Mouse (Mus musculus): ENCODE results near the gene Gpr18. TPM values are rescaled to one million over a fixed set of nuclear protein-coding genes. Genes with fewer than 3 reads are reported as not detected.

The Gpr18 gene
- polyA plus RNA-seq, 1 experiment from 2014 or later, result 0.11 TPM

- ATAC-seq (ENCODE audit: low read depth), result no peak
- no peaks in the 10 kb centered on the region for H3K4me1 ChIP-seq (ENCODE audit: control insufficient read depth, insufficient read depth, low read length)
- H3K36me3 ChIP-seq (ENCODE audit: control insufficient read depth, insufficient read depth, low read length), result no peaks in the 10 kb centered on the region
- H3K27ac ChIP-seq (replicated peaks; ENCODE audit: low read depth, low read length), result no peak overlapping the region
- H3K4me3 ChIP-seq (ENCODE audit: low read depth, low read length), result no peak overlapping the region
- DNase-seq (ENCODE audit: low spot score), result no peak
- H3K4me2 ChIP-seq (ENCODE audit: low read depth, low read length), result no peak overlapping the region
- no peak overlapping the region for H3K9ac ChIP-seq (ENCODE audit: low read depth, low read length)
- H3K27me3 ChIP-seq (replicated peaks; ENCODE audit: control insufficient read depth, insufficient read depth, low read length), result no peaks in the 10 kb centered on the region
- H3K9me3 ChIP-seq (ENCODE audit: control insufficient read depth, low read length), result no peaks in the 10 kb centered on the region
- 70% methylated on average over 6 of the region's 6 CpGs for WGBS
These were observed 19.2 kb downstream of the Gpr18 start for GRCm38 (mm10) chr14:121896126-121897090.

- Histone ChIP-seq H3K4me3 (ENCODE audit: low read depth, low read length) (no peak overlapping the region), H3K4me1 (ENCODE audit: control insufficient read depth, insufficient read depth, low read length) (no peaks in the 10 kb centered on the region), H3K27ac (replicated peaks; ENCODE audit: low read depth, low read length) (no peak overlapping the region), H3K9ac (ENCODE audit: low read depth, low read length) (no peak overlapping the region), H3K36me3 (ENCODE audit: control insufficient read depth, insufficient read depth, low read length) (peaks cover 3% of the 10 kb centered on the region; the same call in 1 of the 2 replicates), H3K4me2 (ENCODE audit: low read depth, low read length) (no peak overlapping the region), H3K27me3 (replicated peaks; ENCODE audit: control insufficient read depth, insufficient read depth, low read length) (no peaks in the 10 kb centered on the region), H3K9me3 (ENCODE audit: control insufficient read depth, low read length) (no peaks in the 10 kb centered on the region)
- ATAC-seq (ENCODE audit: low read depth), result no peak
- 83% methylated on average over 4 of the region's 4 CpGs for WGBS
- DNase-seq (ENCODE audit: low spot score), result no peak
These were observed 20.3 kb downstream of the Gpr18 start for GRCm38 (mm10) chr14:121895316-121895715.

GRCm38 (mm10) chr14:121894511-121895135, 21.0 kb downstream of the Gpr18 start:
- no peaks in the 10 kb centered on the region for H3K27me3 ChIP-seq (replicated peaks; ENCODE audit: control insufficient read depth, insufficient read depth, low read length)
- 60% methylated on average over 5 of the region's 5 CpGs for WGBS
- no peak overlapping the region for H3K27ac ChIP-seq (replicated peaks; ENCODE audit: low read depth, low read length)
- no peak overlapping the region for H3K9ac ChIP-seq (ENCODE audit: low read depth, low read length)
- peaks cover 6% of the 10 kb centered on the region; the same call in 1 of the 2 replicates for H3K36me3 ChIP-seq (ENCODE audit: control insufficient read depth, insufficient read depth, low read length)
- no peak overlapping the region for H3K4me2 ChIP-seq (ENCODE audit: low read depth, low read length)
- DNase-seq (ENCODE audit: low spot score) (no peak), ATAC-seq (ENCODE audit: low read depth) (no peak)
- no peak overlapping the region for H3K4me3 ChIP-seq (ENCODE audit: low read depth, low read length)
- H3K4me1 ChIP-seq (ENCODE audit: control insufficient read depth, insufficient read depth, low read length), result no peaks in the 10 kb centered on the region
- H3K9me3 ChIP-seq (ENCODE audit: control insufficient read depth, low read length), result no peaks in the 10 kb centered on the region

- WGBS, result 77% methylated on average over 6 of the region's 6 CpGs
- no peaks in the 10 kb centered on the region for H3K9me3 ChIP-seq (ENCODE audit: control insufficient read depth, low read length)
- no peak overlapping the region for H3K9ac ChIP-seq (ENCODE audit: low read depth, low read length)
- ATAC-seq (ENCODE audit: low read depth) (no peak), DNase-seq (ENCODE audit: low spot score) (no peak)
- no peak overlapping the region for H3K27ac ChIP-seq (replicated peaks; ENCODE audit: low read depth, low read length)
- no peak overlapping the region for H3K4me3 ChIP-seq (ENCODE audit: low read depth, low read length)
- peaks cover 6% of the 10 kb centered on the region; the same call in 1 of the 2 replicates for H3K36me3 ChIP-seq (ENCODE audit: control insufficient read depth, insufficient read depth, low read length)
- H3K4me2 ChIP-seq (ENCODE audit: low read depth, low read length), result no peak overlapping the region
- no peaks in the 10 kb centered on the region for H3K27me3 ChIP-seq (replicated peaks; ENCODE audit: control insufficient read depth, insufficient read depth, low read length)
- H3K4me1 ChIP-seq (ENCODE audit: control insufficient read depth, insufficient read depth, low read length), result no peaks in the 10 kb centered on the region
These were observed 21.8 kb downstream of the Gpr18 start for GRCm38 (mm10) chr14:121893747-121894146.

GRCm38 (mm10) chr14:121884150-121884797, 31.3 kb downstream of the Gpr18 start:
- Histone ChIP-seq H3K27ac (replicated peaks; ENCODE audit: low read depth, low read length) (no peak overlapping the region), H3K4me1 (ENCODE audit: control insufficient read depth, insufficient read depth, low read length) (0 out of 2 replicates have a peak, but pooled peaks cover 3% of the 10 kb centered on the region), H3K9me3 (ENCODE audit: control insufficient read depth, low read length) (no peaks in the 10 kb centered on the region), H3K36me3 (ENCODE audit: control insufficient read depth, insufficient read depth, low read length) (no peaks in the 10 kb centered on the region; the same call in 1 of the 2 replicates), H3K4me2 (ENCODE audit: low read depth, low read length) (no peak overlapping the region), H3K27me3 (replicated peaks; ENCODE audit: control insufficient read depth, insufficient read depth, low read length) (no peaks in the 10 kb centered on the region), H3K9ac (ENCODE audit: low read depth, low read length) (no peak overlapping the region), H3K4me3 (ENCODE audit: low read depth, low read length) (no peak overlapping the region)
- WGBS, result 74% methylated on average over 6 of the region's 6 CpGs
- DNase-seq (ENCODE audit: low spot score) (no peak), ATAC-seq (ENCODE audit: low read depth) (no peak)

GRCm38 (mm10) chr14:121881211-121881610, 34.4 kb downstream of the Gpr18 start:
- no peaks in the 10 kb centered on the region for H3K27me3 ChIP-seq (replicated peaks; ENCODE audit: control insufficient read depth, insufficient read depth, low read length)
- no peaks in the 10 kb centered on the region; the same call in 1 of the 2 replicates for H3K36me3 ChIP-seq (ENCODE audit: control insufficient read depth, insufficient read depth, low read length)
- no peak overlapping the region for H3K4me3 ChIP-seq (ENCODE audit: low read depth, low read length)
- WGBS, result 86% methylated on average over 7 of the region's 7 CpGs
- no peak for DNase-seq (ENCODE audit: low spot score)
- H3K4me2 ChIP-seq (ENCODE audit: low read depth, low read length), result no peak overlapping the region
- H3K27ac ChIP-seq (replicated peaks; ENCODE audit: low read depth, low read length), result no peak overlapping the region
- no peaks in the 10 kb centered on the region for H3K9me3 ChIP-seq (ENCODE audit: control insufficient read depth, low read length)
- H3K4me1 ChIP-seq (ENCODE audit: control insufficient read depth, insufficient read depth, low read length), result 0 out of 2 replicates have a peak, but pooled peaks cover 3% of the 10 kb centered on the region
- ATAC-seq (ENCODE audit: low read depth), result no peak
- H3K9ac ChIP-seq (ENCODE audit: low read depth, low read length), result no peak overlapping the region

GRCm38 (mm10) chr14:121879266-121879840, 36.2 kb downstream of the Gpr18 start:
- H3K9me3 ChIP-seq (ENCODE audit: control insufficient read depth, low read length), result no peaks in the 10 kb centered on the region
- no peaks in the 10 kb centered on the region for H3K36me3 ChIP-seq (ENCODE audit: control insufficient read depth, insufficient read depth, low read length)
- H3K27ac ChIP-seq (replicated peaks; ENCODE audit: low read depth, low read length), result no peak overlapping the region
- H3K4me1 ChIP-seq (ENCODE audit: control insufficient read depth, insufficient read depth, low read length), result 0 out of 2 replicates have a peak, but pooled peaks cover 3% of the 10 kb centered on the region
- H3K4me3 ChIP-seq (ENCODE audit: low read depth, low read length), result peak overlapping the region; percentile 87
- WGBS, result 19% methylated on average over 16 of the region's 16 CpGs
- peak overlapping the region; percentile 76 for H3K4me2 ChIP-seq (ENCODE audit: low read depth, low read length)
- H3K27me3 ChIP-seq (replicated peaks; ENCODE audit: control insufficient read depth, insufficient read depth, low read length), result no peaks in the 10 kb centered on the region
- DNase-seq (ENCODE audit: low spot score), result no peak
- H3K9ac ChIP-seq (ENCODE audit: low read depth, low read length), result peak overlapping the region; percentile 88
- ATAC-seq (ENCODE audit: low read depth), result no peak

GRCm38 (mm10) chr14:121878859-121879206, 36.7 kb downstream of the Gpr18 start:
- 0% methylated on average over 10 of the region's 27 CpGs for WGBS
- ATAC-seq (ENCODE audit: low read depth), result no peak; the same call in 1 of the 2 replicates

More at GRCm38 (mm10) chr14:121878859-121879206, 36.7 kb downstream of the Gpr18 start:
- peak overlapping the region; percentile 76 for H3K4me2 ChIP-seq (ENCODE audit: low read depth, low read length)
- 0 out of 2 replicates have a peak, but pooled peaks cover 3% of the 10 kb centered on the region for H3K4me1 ChIP-seq (ENCODE audit: control insufficient read depth, insufficient read depth, low read length)
- H3K27ac ChIP-seq (replicated peaks; ENCODE audit: low read depth, low read length), result peak overlapping the region; percentile 92
- no peaks in the 10 kb centered on the region for H3K36me3 ChIP-seq (ENCODE audit: control insufficient read depth, insufficient read depth, low read length)
- H3K27me3 ChIP-seq (replicated peaks; ENCODE audit: control insufficient read depth, insufficient read depth, low read length), result no peaks in the 10 kb centered on the region
- H3K9me3 ChIP-seq (ENCODE audit: control insufficient read depth, low read length), result no peaks in the 10 kb centered on the region
- no peak for DNase-seq (ENCODE audit: low spot score)
- peak overlapping the region; percentile 87 for H3K4me3 ChIP-seq (ENCODE audit: low read depth, low read length)
- peak overlapping the region; percentile 88 for H3K9ac ChIP-seq (ENCODE audit: low read depth, low read length)
